Mouse (Mus musculus) CH12.LX (cell line): ENCODE data around the gene Snap91. TPM values are rescaled to one million over a fixed set of nuclear protein-coding genes. Genes with fewer than 3 reads are reported as not detected.

Source experiments
- DNase-seq: peaks from one replicate; pipeline ENCODE4 v3.0.0-alpha.2; 2013; ENCODE audit errors: extremely low read depth
- H3K27ac ChIP-seq: 2 replicates; pipeline ENCODE4 v1.5.1; 2012; ENCODE audit warnings: low read depth, mild to moderate bottlenecking, control low read depth, moderate library complexity; ENCODE audit not compliant: insufficient read depth
- H3K27me3 ChIP-seq: replicated peaks from 2 replicates; pipeline ENCODE3; 2012; ENCODE audit warnings: inconsistent platforms
- H3K36me3 ChIP-seq, 2 experiments: replicated peaks in 1 of 2; 2 replicates each; pipeline versions ENCODE3 to v1.6.1; 2012; ENCODE audit warnings: inconsistent platforms in 1 of 2, low read length in 1 of 2, mild to moderate bottlenecking in 1 of 2, mixed read lengths in 1 of 2, moderate library complexity in 1 of 2; ENCODE audit not compliant: control insufficient read depth in 1 of 2, insufficient read depth in 1 of 2
- H3K4me1 ChIP-seq, 2 experiments: 2 replicates each; pipeline ENCODE4 v1.6.1; 2012; ENCODE audit warnings: inconsistent platforms in 1 of 2, moderate library complexity in 1 of 2; ENCODE audit not compliant: insufficient read depth in 2 of 2, control insufficient read depth in 1 of 2
- H3K4me2 ChIP-seq: 2 replicates; pipeline ENCODE4 v1.6.1; 2012; ENCODE audit warnings: low read depth, mild to moderate bottlenecking, control low read depth; ENCODE audit not compliant: poor library complexity, insufficient read depth, severe bottlenecking
- H3K4me3 ChIP-seq, 3 experiments: fragments of 150-350 bp in 1 of 3; sonication (generic) in 1 of 3; replicated peaks in 1 of 3; 2 replicates each; pipeline versions ENCODE3 to v1.5.1; 2011 to 2012; ENCODE audit warnings: low read depth in 2 of 3, low read length in 2 of 3, mild to moderate bottlenecking in 2 of 3, moderate library complexity in 2 of 3, control low read depth in 1 of 3, improper control_type of control experiment in 1 of 3, inconsistent platforms in 1 of 3, mixed read lengths in 1 of 3; ENCODE audit not compliant: poor library complexity in 1 of 3
- H3K79me2 ChIP-seq: replicated peaks from 2 replicates; pipeline ENCODE4 v1.6.1; 2012; ENCODE audit warnings: mild to moderate bottlenecking, moderate library complexity; ENCODE audit not compliant: control insufficient read depth, poor library complexity, insufficient read depth, severe bottlenecking; ENCODE audit errors: extremely low read depth
- H3K9ac ChIP-seq: 2 replicates; pipeline ENCODE4 v1.6.1; 2012; ENCODE audit warnings: low read depth, mild to moderate bottlenecking, control low read depth, moderate library complexity; ENCODE audit not compliant: insufficient read depth
- H3K9me3 ChIP-seq: replicated peaks from 2 replicates; pipeline ENCODE3; 2012; ENCODE audit warnings: low read length, inconsistent platforms, mixed read lengths
- BHLHE40 ChIP-seq: IDR thresholded peaks from 2 replicates; pipeline ENCODE4 v1.6.1; 2011; ENCODE audit warnings: mild to moderate bottlenecking, low read depth, low read length, improper control_type of control experiment
- CHD2 ChIP-seq: IDR thresholded peaks from 2 replicates; pipeline ENCODE4 v1.6.1; 2011; ENCODE audit warnings: low read length, improper control_type of control experiment
- CTCF ChIP-seq, 2 experiments: IDR thresholded peaks in 1 of 2; conservative IDR thresholded peaks in 1 of 2; 2 replicates each; pipeline ENCODE4 v1.5.1; 2011 to 2012; ENCODE audit warnings: low read depth in 2 of 2, low read length in 2 of 2, improper control_type of control experiment in 1 of 2, inconsistent platforms in 1 of 2, mild to moderate bottlenecking in 1 of 2, moderate library complexity in 1 of 2
- E2F4 ChIP-seq: IDR thresholded peaks from 2 replicates; pipeline ENCODE4 v1.6.1; 2011; ENCODE audit warnings: low read depth, low read length, improper control_type of control experiment; ENCODE audit not compliant: insufficient replicate concordance
- ELF1 ChIP-seq: IDR thresholded peaks from 2 replicates; pipeline ENCODE4 v1.6.1; 2014; ENCODE audit warnings: low read depth, mild to moderate bottlenecking, inconsistent platforms, low read length, improper control_type of control experiment
- EP300 ChIP-seq: IDR thresholded peaks from 2 replicates; pipeline ENCODE4 v1.6.1; 2011; ENCODE audit warnings: low read length, improper control_type of control experiment
- GABPA ChIP-seq: IDR thresholded peaks from 2 replicates; pipeline ENCODE4 v1.6.1; 2012; ENCODE audit warnings: low read depth, low read length, improper control_type of control experiment, inconsistent platforms; ENCODE audit not compliant: insufficient replicate concordance
- JUN ChIP-seq: IDR thresholded peaks from 2 replicates; pipeline ENCODE4 v1.6.1; 2011; ENCODE audit warnings: low read depth, mild to moderate bottlenecking, low read length, improper control_type of control experiment, moderate library complexity; ENCODE audit not compliant: insufficient read depth
- JUND ChIP-seq: conservative IDR thresholded peaks from 2 replicates; pipeline ENCODE4 v1.6.1; 2011; ENCODE audit warnings: low read depth, low read length, improper control_type of control experiment
- KAT2A ChIP-seq: IDR thresholded peaks from 2 replicates; pipeline ENCODE4 v1.6.1; 2012; ENCODE audit warnings: low read length, improper control_type of control experiment, inconsistent platforms; ENCODE audit not compliant: insufficient replicate concordance
- MYC ChIP-seq: IDR thresholded peaks from 2 replicates; pipeline ENCODE4 v1.6.1; 2011; ENCODE audit warnings: low read depth, mild to moderate bottlenecking, improper control_type of control experiment, low read length
- NELFE ChIP-seq: IDR thresholded peaks from 2 replicates; pipeline ENCODE4 v1.6.1; 2011; ENCODE audit warnings: low read depth, low read length, improper control_type of control experiment
- POLR2A ChIP-seq: IDR thresholded peaks from 2 replicates; pipeline ENCODE4 v1.6.1; 2011; ENCODE audit warnings: low read depth, mild to moderate bottlenecking, improper control_type of control experiment, low read length
- SIN3A ChIP-seq: IDR thresholded peaks from 2 replicates; pipeline ENCODE4 v1.6.1; 2012; ENCODE audit warnings: low read length, improper control_type of control experiment, inconsistent platforms
- TBP ChIP-seq: conservative IDR thresholded peaks from 2 replicates; pipeline ENCODE4 v1.6.1; 2011; ENCODE audit warnings: low read depth, low read length, improper control_type of control experiment
- UBTF ChIP-seq: IDR thresholded peaks from 2 replicates; pipeline ENCODE4 v1.6.1; 2012; ENCODE audit warnings: low read depth, mild to moderate bottlenecking, inconsistent platforms, low read length, improper control_type of control experiment, moderate library complexity
- USF1 ChIP-seq: IDR thresholded peaks from 2 replicates; pipeline ENCODE4 v1.6.1; 2014; ENCODE audit warnings: low read depth, mild to moderate bottlenecking, inconsistent platforms, low read length, improper control_type of control experiment
- ZC3H11A ChIP-seq: IDR thresholded peaks from 2 replicates; pipeline ENCODE4 v1.6.1; 2012; ENCODE audit warnings: low read depth, mild to moderate bottlenecking, inconsistent platforms, low read length, improper control_type of control experiment
- ZNF384 ChIP-seq: IDR thresholded peaks from 2 replicates; pipeline ENCODE4 v1.6.1; 2012; ENCODE audit warnings: low read depth, low read length, improper control_type of control experiment, inconsistent platforms
- dilution Hi-C: fragments of 300-500 bp; cut with MboI; formaldehyde crosslinking; loops from 2 replicates; pipeline ENCODE4 v1.14.3; 2020; ENCODE audit warnings: low sequenced_read_pairs; ENCODE audit not compliant: extremely low pct_unique_long_range_greater_than_20kb, extremely low pct_ligation_motif_present
- in situ Hi-C: fragments of 300-500 bp; cut with MboI; formaldehyde crosslinking; loops from 3 replicates; pipeline ENCODE4 v1.14.3; 2019; ENCODE audit warnings: low sequenced_read_pairs, low pct_ligation_motif_present, low pct_unique_long_range_greater_than_20kb, mixed read lengths
- polyA plus RNA-seq: library from polyadenylated mRNA; unstranded; fragments of >175 nt; gene quantifications from 2 replicates; pipeline ENCODE4 v1.2.1, GENCODE M21; 2012; ENCODE audit warnings: low read depth; ENCODE audit not compliant: insufficient read length
- total RNA-seq, 2 experiments: library from RNA; depleted of rRNA; stranded (reverse); fragments of 300-350 nt in 1 of 2; fragments of >200 nt in 1 of 2; gene quantifications; 2 replicates each; pipeline ENCODE4 v1.2.3; 2012 to 2014

Gene Snap91
- total and polyA plus RNA-seq, 3 experiments = 0.12 to 0.41 (median 0.21) TPM

- Histone ChIP-seq H3K36me3 (no peaks in the 10 kb centered on the region), H3K79me2 (no peaks in the 10 kb centered on the region), H3K4me2 (no peak overlapping the region), H3K4me3 (no peak overlapping the region), H3K27me3 (no peaks in the 10 kb centered on the region), H3K9me3 (no peaks in the 10 kb centered on the region), H3K27ac (no peak overlapping the region), H3K9ac (no peak overlapping the region), H3K4me1 (0 out of 4 replicates have a peak, but pooled peaks cover 0 to 3% of the 10 kb centered on the region in 2 experiments)
- DNase-seq = no peak
- dilution Hi-C loops = no loop called here
- in situ Hi-C loops = no loop called here
- TF ChIP-seq UBTF = no peak
- no peak for TF ChIP-seq ZNF384
- no peak for TF ChIP-seq SIN3A
- no peak for TF ChIP-seq E2F4
- no peak for TF ChIP-seq BHLHE40
- TF ChIP-seq KAT2A = no peak
Observed at GRCm38 (mm10) chr9:86773996-86774395, 106.5 kb downstream of the Snap91 start.

GRCm38 (mm10) chr9:86772897-86773296 lies 107.6 kb downstream of the Snap91 start:
- no peak overlapping the region for H3K4me2 ChIP-seq
- H3K4me1 ChIP-seq = 0 out of 4 replicates have a peak, but pooled peaks cover 0 to 3% of the 10 kb centered on the region in 2 experiments
- H3K27me3 ChIP-seq = no peaks in the 10 kb centered on the region
- H3K79me2 ChIP-seq = no peaks in the 10 kb centered on the region
- H3K4me3 ChIP-seq = no peak overlapping the region
- H3K36me3 ChIP-seq = no peaks in the 10 kb centered on the region
- no peak overlapping the region for H3K9ac ChIP-seq
- in situ Hi-C loops (no loop called here), dilution Hi-C loops (no loop called here)
- DNase-seq = no peak
- no peak for TF ChIP-seq TBP
- TF ChIP-seq ZC3H11A = no peak
- no peak for TF ChIP-seq USF1
- no peak for TF ChIP-seq NELFE
- no peak for TF ChIP-seq MYC
- no peak for TF ChIP-seq EP300
- no peak for TF ChIP-seq UBTF
- TF ChIP-seq JUND = no peak
- TF ChIP-seq POLR2A = no peak
- TF ChIP-seq SIN3A = no peak
- no peak for TF ChIP-seq JUN
- TF ChIP-seq ELF1 = no peak
- no peak for TF ChIP-seq CHD2
- TF ChIP-seq CTCF (conservative IDR thresholded peaks at IDR 0.05 in 1 of 2, IDR thresholded peaks at IDR 0.05 in 1 of 2; ENCODE audit: low read depth in 2 of 2, low read length in 2 of 2) = no peak
- TF ChIP-seq ZNF384 = no peak
- no peak for TF ChIP-seq GABPA
- H3K27ac ChIP-seq = no peak overlapping the region
- no peaks in the 10 kb centered on the region for H3K9me3 ChIP-seq
